Mouse (Mus musculus): ENCODE results near the gene Prkrip1. TPM values are rescaled to one million over a fixed set of nuclear protein-coding genes. Genes with fewer than 3 reads are reported as not detected.
A peak's percentile ranks its signal among the peaks of the same experiment; 100 is the strongest.

Prkrip1 gene
- polyA plus RNA-seq, 1 experiment from 2014 or later = 63.0 TPM

DNA sequence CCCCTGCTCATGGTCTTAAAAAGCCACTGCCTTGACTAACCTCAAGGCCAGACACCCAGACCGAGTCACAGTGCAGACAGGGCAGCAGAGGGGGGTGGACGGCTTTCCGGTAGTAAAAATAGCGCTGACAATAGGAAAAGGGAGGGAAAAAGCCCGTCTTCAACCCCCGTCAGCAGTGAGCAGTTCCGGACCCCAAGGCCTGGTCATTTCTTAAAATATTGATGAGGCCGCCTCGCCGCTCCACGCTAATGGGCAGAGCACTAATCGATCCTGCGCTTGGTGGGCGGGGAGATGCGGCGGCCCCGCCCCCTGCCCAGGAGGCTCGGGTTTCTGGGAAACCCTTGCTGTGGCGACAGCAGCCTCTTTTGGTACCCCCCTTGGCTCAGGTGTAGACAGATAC is 38.8 kb upstream of the Prkrip1 start:
- WGBS = 3% methylated on average over 19 of the region's 19 CpGs
- ATAC-seq = no peak
- Histone ChIP-seq H3K4me1 (replicated peaks; ENCODE audit: control insufficient read depth, insufficient read depth, low read length) (peaks cover 26% of the 10 kb centered on the region), H3K9ac (replicated peaks; ENCODE audit: low read depth, low read length) (peak overlapping the region; percentile 1; the same call in 1 of the 2 replicates), H3K27ac (ENCODE audit: low read length) (no peak overlapping the region), H3K27me3 (replicated peaks; ENCODE audit: control insufficient read depth, insufficient read depth, low read length) (no peaks in the 10 kb centered on the region), H3K36me3 (ENCODE audit: control insufficient read depth, insufficient read depth) (no peaks in the 10 kb centered on the region), H3K4me2 (ENCODE audit: low read length) (peak overlapping the region; percentile 58), H3K4me3 (replicated peaks; ENCODE audit: low read length) (peak overlapping the region; percentile 37), H3K9me3 (ENCODE audit: control insufficient read depth, low read length) (no peaks in the 10 kb centered on the region)

GRCm38 (mm10) chr5:136236611-136237010 is 37.8 kb upstream of the Prkrip1 start:
- H3K4me2 ChIP-seq (ENCODE audit: low read length) = no peak overlapping the region
- ATAC-seq = no peak
- no peak overlapping the region for H3K9ac ChIP-seq (replicated peaks; ENCODE audit: low read depth, low read length)
- no peaks in the 10 kb centered on the region for H3K9me3 ChIP-seq (ENCODE audit: control insufficient read depth, low read length)
- peaks cover 2% of the 10 kb centered on the region; the same call in 1 of the 2 replicates for H3K36me3 ChIP-seq (ENCODE audit: control insufficient read depth, insufficient read depth)
- no peaks in the 10 kb centered on the region for H3K27me3 ChIP-seq (replicated peaks; ENCODE audit: control insufficient read depth, insufficient read depth, low read length)
- no peak overlapping the region for H3K27ac ChIP-seq (ENCODE audit: low read length)
- WGBS = 86% methylated on average over 5 of the region's 5 CpGs
- H3K4me3 ChIP-seq (replicated peaks; ENCODE audit: low read length) = no peak overlapping the region
- H3K4me1 ChIP-seq (replicated peaks; ENCODE audit: control insufficient read depth, insufficient read depth, low read length) = peaks cover 18% of the 10 kb centered on the region

DNA sequence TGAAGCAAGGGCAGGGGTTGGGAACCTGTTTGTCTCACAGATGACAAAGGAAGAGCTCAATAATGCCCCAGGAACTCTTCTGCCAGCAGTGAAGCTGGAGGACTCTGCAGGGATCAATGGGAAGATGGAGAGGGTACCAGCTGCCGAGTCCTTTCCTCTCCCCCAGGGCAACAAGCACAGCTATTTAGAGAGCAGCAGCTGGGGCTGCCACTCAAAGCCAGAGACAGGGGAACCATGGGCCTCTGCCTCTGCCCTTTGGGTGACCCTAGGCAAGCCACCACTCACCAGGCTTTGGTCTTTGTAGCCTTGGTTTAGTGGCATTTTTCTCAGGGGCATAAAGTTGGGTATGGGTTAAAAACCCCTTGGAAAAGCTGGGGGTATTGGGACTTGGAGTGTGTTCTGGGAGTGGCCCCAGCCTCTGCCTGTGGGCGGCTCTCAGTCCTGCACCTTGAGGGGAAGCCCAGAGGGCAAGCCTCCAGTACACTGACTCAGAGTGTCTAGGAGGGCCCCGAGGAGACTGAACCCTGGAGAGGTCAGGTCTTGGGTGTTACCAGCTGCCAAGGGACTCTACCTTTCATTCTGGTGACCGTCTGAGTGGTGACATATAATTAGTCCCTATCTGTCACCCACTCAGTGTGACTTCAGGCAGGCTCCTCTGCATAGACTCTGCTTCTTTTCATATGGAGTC is 31.7 kb upstream of the Prkrip1 start:
- no peak overlapping the region for H3K9ac ChIP-seq (replicated peaks; ENCODE audit: low read depth, low read length)
- no peaks in the 10 kb centered on the region for H3K9me3 ChIP-seq (ENCODE audit: control insufficient read depth, low read length)
- no peaks in the 10 kb centered on the region for H3K27me3 ChIP-seq (replicated peaks; ENCODE audit: control insufficient read depth, insufficient read depth, low read length)
- no peak overlapping the region for H3K4me3 ChIP-seq (replicated peaks; ENCODE audit: low read length)
- H3K4me1 ChIP-seq (replicated peaks; ENCODE audit: control insufficient read depth, insufficient read depth, low read length) = peaks cover 6% of the 10 kb centered on the region
- 78% methylated on average over 4 of the region's 4 CpGs for WGBS
- no peak overlapping the region for H3K27ac ChIP-seq (ENCODE audit: low read length)
- H3K4me2 ChIP-seq (ENCODE audit: low read length) = no peak overlapping the region
- no peak for ATAC-seq
- peaks cover 5% of the 10 kb centered on the region; the same call in 1 of the 2 replicates for H3K36me3 ChIP-seq (ENCODE audit: control insufficient read depth, insufficient read depth)

DNA sequence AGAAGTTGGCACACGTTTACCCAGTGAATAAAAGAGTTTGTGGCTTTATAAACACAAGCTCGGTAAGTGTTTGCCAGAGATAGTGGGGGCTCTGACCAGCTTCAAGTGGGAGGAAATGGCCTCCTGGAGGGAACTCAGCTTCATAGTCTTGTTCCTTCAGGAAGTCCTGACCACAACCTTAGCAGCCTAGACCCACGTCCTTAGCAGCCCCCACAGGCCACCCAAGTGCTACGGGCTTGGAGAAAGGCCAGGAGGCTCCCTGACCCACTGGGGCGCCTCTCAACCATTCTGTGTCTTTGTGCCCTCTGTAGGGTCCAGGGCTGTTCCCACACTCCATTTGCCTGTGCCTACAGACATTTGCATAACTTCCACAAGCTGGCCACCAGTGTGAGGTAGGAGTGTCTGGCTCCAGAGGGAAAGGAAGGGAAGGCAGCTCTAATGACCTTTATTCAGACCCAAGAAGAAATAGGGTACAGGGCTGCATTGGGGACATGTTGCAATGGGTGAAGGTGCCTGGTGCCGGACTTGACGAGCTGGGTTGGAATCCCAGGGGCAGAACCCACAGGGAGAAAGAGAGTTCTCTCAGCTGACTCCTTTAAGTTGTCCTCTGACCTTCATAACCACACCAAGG is 27.6 kb upstream of the Prkrip1 start:
- WGBS = 71% methylated on average over 7 of the region's 7 CpGs
- Histone ChIP-seq H3K4me1 (replicated peaks; ENCODE audit: control insufficient read depth, insufficient read depth, low read length) (no peaks in the 10 kb centered on the region), H3K9ac (replicated peaks; ENCODE audit: low read depth, low read length) (no peak overlapping the region), H3K4me2 (ENCODE audit: low read length) (no peak overlapping the region), H3K27me3 (replicated peaks; ENCODE audit: control insufficient read depth, insufficient read depth, low read length) (no peaks in the 10 kb centered on the region), H3K36me3 (ENCODE audit: control insufficient read depth, insufficient read depth) (peaks cover 31% of the 10 kb centered on the region), H3K4me3 (replicated peaks; ENCODE audit: low read length) (no peak overlapping the region), H3K9me3 (ENCODE audit: control insufficient read depth, low read length) (peaks cover 3% of the 10 kb centered on the region; the same call in 1 of the 2 replicates), H3K27ac (ENCODE audit: low read length) (no peak overlapping the region)
- ATAC-seq = no peak

DNA sequence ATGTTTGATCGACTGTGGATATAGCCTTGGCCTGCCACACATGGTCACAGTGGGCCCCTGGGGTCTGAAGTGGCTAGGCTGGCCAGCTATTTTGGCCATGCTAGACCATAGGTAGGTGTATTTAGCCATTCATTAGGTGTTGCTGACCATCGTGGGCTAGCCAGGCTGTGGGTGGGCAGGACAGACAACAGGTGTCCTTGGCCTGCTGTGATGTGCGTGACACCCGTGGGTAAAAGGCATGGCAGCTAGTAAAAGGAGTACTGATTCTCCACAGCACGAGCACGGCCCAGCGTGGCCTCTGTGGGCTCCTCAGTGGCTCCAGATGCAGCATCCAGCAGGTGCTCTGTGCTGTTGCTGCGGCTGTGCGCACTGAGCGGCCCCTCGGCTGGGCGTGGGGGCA is 19.8 kb upstream of the Prkrip1 start:
- no peak overlapping the region for H3K4me3 ChIP-seq (replicated peaks; ENCODE audit: low read length)
- ATAC-seq = no peak
- H3K36me3 ChIP-seq (ENCODE audit: control insufficient read depth, insufficient read depth) = peaks cover 22% of the 10 kb centered on the region
- no peak overlapping the region for H3K27ac ChIP-seq (ENCODE audit: low read length)
- no peak overlapping the region for H3K4me2 ChIP-seq (ENCODE audit: low read length)
- 77% methylated on average over 12 of the region's 12 CpGs for WGBS
- no peaks in the 10 kb centered on the region for H3K9me3 ChIP-seq (ENCODE audit: control insufficient read depth, low read length)
- no peaks in the 10 kb centered on the region for H3K4me1 ChIP-seq (replicated peaks; ENCODE audit: control insufficient read depth, insufficient read depth, low read length)
- no peaks in the 10 kb centered on the region for H3K27me3 ChIP-seq (replicated peaks; ENCODE audit: control insufficient read depth, insufficient read depth, low read length)
- H3K9ac ChIP-seq (replicated peaks; ENCODE audit: low read depth, low read length) = no peak overlapping the region

- H3K9ac ChIP-seq (replicated peaks; ENCODE audit: low read depth, low read length) = no peak overlapping the region
- ATAC-seq = no peak
- no peaks in the 10 kb centered on the region for H3K27me3 ChIP-seq (replicated peaks; ENCODE audit: control insufficient read depth, insufficient read depth, low read length)
- H3K36me3 ChIP-seq (ENCODE audit: control insufficient read depth, insufficient read depth) = peaks cover 17% of the 10 kb centered on the region
- no peak overlapping the region for H3K4me2 ChIP-seq (ENCODE audit: low read length)
- no peak overlapping the region for H3K27ac ChIP-seq (ENCODE audit: low read length)
- no peak overlapping the region for H3K4me3 ChIP-seq (replicated peaks; ENCODE audit: low read length)
- no peaks in the 10 kb centered on the region for H3K9me3 ChIP-seq (ENCODE audit: control insufficient read depth, low read length)
- no peaks in the 10 kb centered on the region for H3K4me1 ChIP-seq (replicated peaks; ENCODE audit: control insufficient read depth, insufficient read depth, low read length)
- 76% methylated on average over 4 of the region's 4 CpGs for WGBS
These were observed 19.2 kb upstream of the Prkrip1 start for GRCm38 (mm10) chr5:136217932-136218381.

DNA sequence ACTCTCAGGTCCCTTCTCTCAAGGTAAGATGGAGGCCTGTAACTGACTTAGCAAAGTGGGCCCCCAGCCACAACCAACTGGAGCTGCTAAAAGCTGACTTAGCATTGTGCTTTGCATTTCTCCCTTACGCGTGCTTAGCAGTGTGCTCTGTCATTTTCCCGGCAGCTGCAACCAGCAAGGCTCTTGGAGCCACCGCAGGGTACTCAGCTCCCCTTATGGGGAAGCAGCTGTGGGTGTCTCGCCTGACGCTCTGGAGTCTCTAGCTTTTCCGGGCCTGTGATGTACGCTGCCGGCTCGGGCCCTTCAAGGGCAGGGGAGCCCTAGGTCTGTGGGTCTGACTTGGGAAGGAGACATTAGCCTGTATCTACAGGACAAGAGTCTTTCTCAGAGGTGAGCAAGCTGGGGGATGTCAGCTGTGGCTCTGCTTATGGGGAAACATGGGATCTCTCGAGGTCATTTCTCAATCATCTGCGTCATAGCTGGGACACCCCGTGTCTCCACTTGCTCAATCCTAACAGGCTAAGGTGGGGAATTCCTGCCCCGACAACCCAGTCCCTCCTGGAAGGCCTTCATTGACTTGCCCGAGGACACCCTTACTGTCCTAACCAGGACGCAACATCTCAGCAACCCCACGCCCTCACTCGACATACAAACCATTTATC is 18.4 kb upstream of the Prkrip1 start:
- Histone ChIP-seq H3K4me1 (replicated peaks; ENCODE audit: control insufficient read depth, insufficient read depth, low read length) (no peaks in the 10 kb centered on the region), H3K9me3 (ENCODE audit: control insufficient read depth, low read length) (no peaks in the 10 kb centered on the region), H3K27me3 (replicated peaks; ENCODE audit: control insufficient read depth, insufficient read depth, low read length) (no peaks in the 10 kb centered on the region), H3K4me3 (replicated peaks; ENCODE audit: low read length) (no peak overlapping the region), H3K27ac (ENCODE audit: low read length) (no peak overlapping the region), H3K9ac (replicated peaks; ENCODE audit: low read depth, low read length) (no peak overlapping the region), H3K36me3 (ENCODE audit: control insufficient read depth, insufficient read depth) (peaks cover 16% of the 10 kb centered on the region), H3K4me2 (ENCODE audit: low read length) (no peak overlapping the region)
- ATAC-seq = no peak
- WGBS = 91% methylated on average over 18 of the region's 18 CpGs

DNA sequence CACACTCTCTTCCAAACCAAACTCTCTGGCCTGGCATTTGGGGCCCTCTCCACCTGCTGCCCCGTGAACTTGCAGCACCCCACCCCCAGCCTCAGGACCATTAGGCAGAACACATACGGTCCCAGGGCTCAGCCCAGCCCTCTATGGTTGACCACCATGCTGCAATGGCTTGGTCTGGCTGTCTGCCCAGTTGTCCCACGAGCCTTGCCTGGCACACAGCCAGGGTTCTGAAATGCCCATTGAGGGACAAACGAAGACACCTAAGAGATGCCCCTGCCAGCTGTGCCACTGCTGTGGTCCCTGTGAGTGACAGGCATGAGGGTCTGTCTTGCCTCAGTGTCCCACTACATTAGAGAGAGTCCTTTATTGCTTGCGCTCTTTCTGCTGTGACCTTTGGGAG is 17.2 kb upstream of the Prkrip1 start:
- H3K4me1 ChIP-seq (replicated peaks; ENCODE audit: control insufficient read depth, insufficient read depth, low read length) = no peaks in the 10 kb centered on the region
- 50% methylated on average over 5 of the region's 5 CpGs for WGBS
- H3K9me3 ChIP-seq (ENCODE audit: control insufficient read depth, low read length) = no peaks in the 10 kb centered on the region
- H3K4me3 ChIP-seq (replicated peaks; ENCODE audit: low read length) = no peak overlapping the region
- H3K27me3 ChIP-seq (replicated peaks; ENCODE audit: control insufficient read depth, insufficient read depth, low read length) = no peaks in the 10 kb centered on the region
- H3K9ac ChIP-seq (replicated peaks; ENCODE audit: low read depth, low read length) = no peak overlapping the region
- no peak overlapping the region for H3K4me2 ChIP-seq (ENCODE audit: low read length)
- no peak overlapping the region for H3K27ac ChIP-seq (ENCODE audit: low read length)
- ATAC-seq = no peak
- peaks cover 9% of the 10 kb centered on the region for H3K36me3 ChIP-seq (ENCODE audit: control insufficient read depth, insufficient read depth)

DNA sequence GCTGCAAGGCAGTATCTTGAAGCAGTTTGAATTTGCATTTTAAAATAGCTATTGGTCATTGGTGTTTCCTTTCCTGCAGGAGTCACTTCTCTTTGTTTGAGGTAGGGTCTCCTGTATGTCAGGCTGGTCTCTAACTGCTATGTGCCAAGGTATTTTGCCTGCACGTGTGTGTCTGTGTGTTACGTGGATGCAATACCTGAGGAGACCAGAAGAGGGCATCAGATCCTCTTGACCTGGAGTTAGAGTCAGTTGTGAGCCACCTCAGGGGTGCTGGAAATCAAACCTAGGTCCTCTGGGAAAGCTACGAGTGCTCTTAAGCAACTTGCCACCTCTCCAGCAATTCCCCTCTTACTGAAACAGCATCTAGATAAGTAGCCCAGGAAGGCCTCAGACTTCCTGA is 16.4 kb upstream of the Prkrip1 start:
- H3K4me3 ChIP-seq (replicated peaks; ENCODE audit: low read length) = no peak overlapping the region
- H3K4me2 ChIP-seq (ENCODE audit: low read length) = no peak overlapping the region
- no peaks in the 10 kb centered on the region for H3K4me1 ChIP-seq (replicated peaks; ENCODE audit: control insufficient read depth, insufficient read depth, low read length)

More for the DNA sequence above, 16.4 kb upstream of the Prkrip1 start:
- 94% methylated on average over 3 of the region's 3 CpGs for WGBS
- peaks cover 9% of the 10 kb centered on the region for H3K36me3 ChIP-seq (ENCODE audit: control insufficient read depth, insufficient read depth)
- ATAC-seq = no peak
- H3K27ac ChIP-seq (ENCODE audit: low read length) = no peak overlapping the region
- H3K9ac ChIP-seq (replicated peaks; ENCODE audit: low read depth, low read length) = no peak overlapping the region
- no peaks in the 10 kb centered on the region for H3K9me3 ChIP-seq (ENCODE audit: control insufficient read depth, low read length)
- no peaks in the 10 kb centered on the region for H3K27me3 ChIP-seq (replicated peaks; ENCODE audit: control insufficient read depth, insufficient read depth, low read length)

All from forebrain, embryonic 16.5 days (tissue).